Comparison of ENCODE assay signal across 13 mouse cellular contexts in the genomic region with DNA sequence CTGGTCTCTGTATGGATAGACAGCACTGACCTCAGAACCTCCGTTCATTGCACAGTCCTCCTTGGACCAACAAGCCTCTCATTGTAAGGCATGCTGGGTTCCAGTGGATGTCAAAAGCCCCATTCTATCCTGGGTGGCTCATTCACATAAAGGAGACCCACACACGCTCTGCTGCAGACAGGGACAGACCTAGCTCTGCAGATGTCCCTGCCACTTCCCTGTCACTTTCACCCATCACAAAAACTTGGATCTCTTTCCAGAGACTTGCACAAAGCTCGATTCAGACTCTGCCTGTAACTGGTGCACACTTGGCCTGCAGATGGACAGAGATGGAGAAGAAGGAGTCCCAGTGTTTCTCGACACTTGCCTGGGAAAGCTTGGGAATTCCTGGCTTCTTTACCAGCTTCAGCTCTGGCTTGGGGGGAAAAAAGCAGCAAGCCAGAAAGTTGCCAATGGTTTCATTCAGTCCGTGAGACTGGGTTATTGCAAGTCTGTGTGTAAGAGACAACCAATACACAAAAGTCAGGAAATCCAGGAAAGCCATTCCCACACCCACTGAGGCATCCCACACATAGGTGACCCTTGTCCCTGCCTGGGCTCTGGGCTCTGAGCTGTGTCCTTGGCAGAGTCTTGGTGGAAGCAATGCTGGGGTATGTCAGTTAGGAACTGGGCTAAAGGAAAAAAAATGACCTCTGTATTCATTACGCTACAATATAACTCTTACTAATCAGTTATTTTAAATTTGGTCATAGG.
DNase-seq lines count a peak whose midpoint lies in the region; ATAC-seq lines count a peak whose summit lies in the region.
"Had no signal": no experiment of that assay in that cellular context is flagged by ENCODE, and none has a peak within 500 bp of the region (broad histone marks: within the 10 kb centered on the region; RNA-seq: fewer than 3 reads in every experiment).

No protein-coding gene starts in this region.

- no peaks in the 10 kb centered on the region for H3K27me3 ChIP-seq in heart, embryonic 10.5 days (ENCODE audit: insufficient read depth, poor library complexity, severe bottlenecking)
- H3K27me3 ChIP-seq in midbrain, embryonic 16.5 days (ENCODE audit: control insufficient read depth, insufficient read depth, low read depth, low read length), result no peaks in the 10 kb centered on the region
- H3K27me3 ChIP-seq in midbrain, embryonic 14.5 days (ENCODE audit: control insufficient read depth, insufficient read depth, low read length), result no peaks in the 10 kb centered on the region
- H3K27me3 ChIP-seq: heart, embryonic 15.5 days; limb, embryonic 12.5 days had no signal

- no peak overlapping the region for H3K27ac ChIP-seq in heart, embryonic 10.5 days
- no peak overlapping the region for H3K27ac ChIP-seq in midbrain, embryonic 16.5 days (ENCODE audit: low read length)
- no peak overlapping the region for H3K27ac ChIP-seq in midbrain, embryonic 14.5 days (replicated peaks; ENCODE audit: low read depth, low read length)
- H3K27ac ChIP-seq: heart, embryonic 15.5 days; limb, embryonic 12.5 days had no signal

- intact Hi-C loops in heart, postnatal 25 days (cut with DNase I), result loop anchor here (5.0 kb wide), 1 partner anchor 373 kb away; no protein-coding TSS in a partner anchor

- WGBS in heart, embryonic 10.5 days, result 76% methylated on average over 6 of the region's 6 CpGs
- WGBS in midbrain, embryonic 16.5 days, result 76% methylated on average over 6 of the region's 6 CpGs
- 79% methylated on average over 6 of the region's 6 CpGs for WGBS in midbrain, embryonic 14.5 days

- no peaks in the 10 kb centered on the region for H3K36me3 ChIP-seq in heart, embryonic 10.5 days
- H3K36me3 ChIP-seq in midbrain, embryonic 16.5 days (ENCODE audit: control insufficient read depth, insufficient read depth, low read length), result no peaks in the 10 kb centered on the region
- H3K36me3 ChIP-seq in midbrain, embryonic 14.5 days (ENCODE audit: control insufficient read depth, insufficient read depth, low read length), result no peaks in the 10 kb centered on the region
- H3K36me3 ChIP-seq: heart, embryonic 15.5 days; limb, embryonic 12.5 days had no signal

- no peak overlapping the region for H3K4me2 ChIP-seq in midbrain, embryonic 16.5 days (ENCODE audit: low read length)
- H3K4me2 ChIP-seq in midbrain, embryonic 14.5 days (ENCODE audit: low read length), result no peak overlapping the region
- H3K4me2 ChIP-seq: heart, embryonic 15.5 days; limb, embryonic 12.5 days had no signal

- peak; percentile 77 for ATAC-seq in midbrain, embryonic 16.5 days
- ATAC-seq in midbrain, embryonic 14.5 days (ENCODE audit: low FRiP score, low TSS enrichment), result no peak

- peak; percentile 70 for DNase-seq in heart, embryonic 10.5 days (ENCODE audit: low spot score)
- no peak for DNase-seq in heart, postnatal 25 days (ENCODE audit: low spot score)
- DNase-seq in midbrain, embryonic 14.5 days, result no peak
- DNase-seq in layer of hippocampus, adult 9-11 months, result peak; percentile 66
- peak; percentile 62 for DNase-seq in telencephalon, adult 2 months (ENCODE audit: low read depth, low spot score)
- no peak for DNase-seq in adrenal gland, postnatal 14 days
- DNase-seq: gastrocnemius, postnatal 10 days; kidney, adult 8-10 months; thymus, adult 2 months had no signal

- H3K9ac ChIP-seq in midbrain, embryonic 16.5 days (ENCODE audit: low read depth, low read length), result no peak overlapping the region
- H3K9ac ChIP-seq in midbrain, embryonic 14.5 days (replicated peaks; ENCODE audit: low read length), result no peak overlapping the region
- H3K9ac ChIP-seq: heart, embryonic 15.5 days; limb, embryonic 12.5 days had no signal

- no peaks in the 10 kb centered on the region for H3K9me3 ChIP-seq in heart, embryonic 10.5 days
- H3K9me3 ChIP-seq in midbrain, embryonic 16.5 days (replicated peaks; ENCODE audit: control insufficient read depth, low read length, poor library complexity, severe bottlenecking), result no peaks in the 10 kb centered on the region
- H3K9me3 ChIP-seq in midbrain, embryonic 14.5 days (ENCODE audit: control insufficient read depth, low read length), result no peaks in the 10 kb centered on the region
- H3K9me3 ChIP-seq: heart, embryonic 15.5 days; limb, embryonic 12.5 days had no signal

- no peaks in the 10 kb centered on the region; the same call in 1 of the 2 replicates for H3K4me1 ChIP-seq in heart, embryonic 10.5 days
- H3K4me1 ChIP-seq in midbrain, embryonic 16.5 days (ENCODE audit: control insufficient read depth, insufficient read depth, low read length), result no peaks in the 10 kb centered on the region
- no peaks in the 10 kb centered on the region for H3K4me1 ChIP-seq in midbrain, embryonic 14.5 days (ENCODE audit: control insufficient read depth, insufficient read depth, low read length)
- H3K4me1 ChIP-seq: limb, embryonic 12.5 days had no signal

- no peak overlapping the region for H3K4me3 ChIP-seq in heart, embryonic 10.5 days
- H3K4me3 ChIP-seq in midbrain, embryonic 16.5 days (ENCODE audit: low read depth, low read length), result no peak overlapping the region
- no peak overlapping the region for H3K4me3 ChIP-seq in midbrain, embryonic 14.5 days (replicated peaks; ENCODE audit: low read depth, low read length)
- H3K4me3 ChIP-seq: heart, embryonic 15.5 days; limb, embryonic 12.5 days; myocyte had no signal

Comparison
In these comparisons a context has a peak if more than half of its experiments do, and no peak if none do; other contexts are left out.
1. DNase-seq: peak in heart, embryonic 10.5 days (single experiment), layer of hippocampus, adult 9-11 months (single experiment) and telencephalon, adult 2 months (single experiment); none in heart, postnatal 25 days (single experiment), midbrain, embryonic 14.5 days (single experiment) and adrenal gland, postnatal 14 days (single experiment).